Mouse (Mus musculus) embryonic facial prominence, embryonic 12.5 days (tissue): ENCODE measurements around the gene Stxbp4. TPM values are rescaled to one million over a fixed set of nuclear protein-coding genes. Genes with fewer than 3 reads are reported as not detected.

Experiments used
- ATAC-seq: fragments of 200-750 bp; cut with Nextera tagmentation; 2 replicates; pipeline ENCODE4 v1.8.0; 2017; ENCODE audit not compliant: insufficient number of reproducible peaks, insufficient read depth, low FRiP score, low TSS enrichment
- H3K27ac ChIP-seq: fragments of 300-500 bp; sonication (generic); 2 replicates; pipeline ENCODE4 v1.5.1; 2016; ENCODE audit warnings: mild to moderate bottlenecking
- H3K27me3 ChIP-seq: fragments of 300-500 bp; sonication (generic); 2 replicates; pipeline ENCODE4 v1.6.1; 2016; ENCODE audit warnings: mild to moderate bottlenecking, moderate library complexity
- H3K36me3 ChIP-seq: fragments of 300-500 bp; sonication (generic); 2 replicates; pipeline ENCODE4 v1.6.1; 2016; ENCODE audit warnings: mild to moderate bottlenecking
- H3K4me1 ChIP-seq: fragments of 300-500 bp; sonication (generic); 2 replicates; pipeline ENCODE4 v1.6.1; 2016
- H3K4me2 ChIP-seq: fragments of 300-500 bp; sonication (generic); replicated peaks from 2 replicates; pipeline ENCODE4 v1.6.1; 2016; ENCODE audit warnings: mild to moderate bottlenecking, moderate library complexity
- H3K4me3 ChIP-seq: fragments of 300-500 bp; sonication (generic); 2 replicates; pipeline ENCODE4 v1.5.1; 2016; ENCODE audit warnings: mild to moderate bottlenecking
- H3K9ac ChIP-seq: fragments of 300-500 bp; sonication (generic); 2 replicates; pipeline ENCODE4 v1.6.1; 2016; ENCODE audit warnings: mild to moderate bottlenecking, moderate library complexity
- H3K9me3 ChIP-seq: fragments of 300-500 bp; sonication (generic); 2 replicates; pipeline ENCODE4 v1.6.1; 2016; ENCODE audit warnings: mild to moderate bottlenecking, moderate library complexity
- WGBS: fragments of 180-500 bp; shearing (Covaris S2); methylation state at CpG from one replicate; pipeline ENCODE4 v1.1.7; 2016; 5-methylcytosine and 5-hydroxymethylcytosine counted together
- polyA plus RNA-seq: library from polyadenylated mRNA; unstranded; fragments of >200 nt; fragmentation: Nextera tagmentation; extraction: Ambion mirVana; gene quantifications from 2 replicates; pipeline ENCODE4 v1.2.1, GENCODE M21; 2016

The Stxbp4 gene
- polyA plus RNA-seq, 1 experiment from 2014 or later, result 41.0 TPM

DNA sequence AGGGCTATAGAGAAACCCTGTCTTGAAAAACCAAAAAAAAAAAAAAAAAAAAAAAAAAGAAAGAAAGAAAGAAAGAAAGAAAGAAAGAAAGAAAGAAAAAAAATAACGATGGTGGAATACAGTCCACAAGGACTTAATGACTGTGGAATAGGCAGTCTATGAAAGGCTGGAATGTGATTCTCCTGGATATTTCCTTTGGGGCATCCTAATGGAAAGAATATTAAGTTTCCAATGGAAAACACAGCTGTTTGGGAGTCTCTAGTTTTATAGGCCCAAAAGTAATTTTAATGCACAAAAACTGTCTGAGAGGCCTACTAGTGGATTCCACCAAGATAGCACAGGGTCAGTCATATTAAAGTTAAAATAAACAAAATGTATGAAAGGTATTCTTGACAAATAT lies 42.1 kb downstream of the Stxbp4 start:
- H3K4me2 ChIP-seq, result no peak overlapping the region
- H3K4me3 ChIP-seq, result no peak overlapping the region
- peaks cover 26% of the 10 kb centered on the region for H3K36me3 ChIP-seq
- H3K27me3 ChIP-seq, result no peaks in the 10 kb centered on the region
- no peak overlapping the region for H3K27ac ChIP-seq
- ATAC-seq, result no peak
- H3K9ac ChIP-seq, result no peak overlapping the region
- no peaks in the 10 kb centered on the region for H3K4me1 ChIP-seq
- no peaks in the 10 kb centered on the region for H3K9me3 ChIP-seq
- 76% methylated on average over 1 of the region's 1 CpGs for WGBS

GRCm38 (mm10) chr11:90590996-90591395 lies 46.9 kb downstream of the Stxbp4 start:
- ATAC-seq, result no peak
- no peak overlapping the region for H3K4me3 ChIP-seq
- H3K9me3 ChIP-seq, result no peaks in the 10 kb centered on the region
- H3K4me2 ChIP-seq, result no peak overlapping the region
- H3K4me1 ChIP-seq, result no peaks in the 10 kb centered on the region
- H3K36me3 ChIP-seq, result peaks cover 35% of the 10 kb centered on the region
- H3K9ac ChIP-seq, result no peak overlapping the region
- no peak overlapping the region for H3K27ac ChIP-seq
- 81% methylated on average over 1 of the region's 1 CpGs for WGBS
- H3K27me3 ChIP-seq, result no peaks in the 10 kb centered on the region

DNA sequence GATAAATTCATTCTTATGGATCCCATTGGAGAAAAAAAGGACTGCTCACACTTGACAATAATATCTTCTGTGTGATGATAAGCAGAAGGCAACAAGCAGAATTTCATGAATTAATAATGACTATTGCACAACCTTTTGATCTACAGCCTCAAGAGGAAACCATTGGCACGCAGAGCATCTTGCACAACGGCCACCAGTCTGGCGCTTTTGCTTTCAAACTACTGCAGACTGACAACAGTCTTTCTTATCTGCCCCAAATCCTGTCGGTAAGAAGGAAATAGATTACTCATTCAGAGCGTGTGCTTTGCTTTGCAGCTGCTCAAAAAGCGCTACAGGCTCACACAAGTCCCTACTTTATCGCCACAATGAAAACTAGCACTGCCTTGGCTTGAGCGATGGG lies 51.7 kb downstream of the Stxbp4 start:
- 0 out of 2 replicates have a peak, but pooled peaks cover 4% of the 10 kb centered on the region for H3K9me3 ChIP-seq
- WGBS, result 94% methylated on average over 8 of the region's 8 CpGs
- H3K9ac ChIP-seq, result no peak overlapping the region
- ATAC-seq, result no peak
- no peak overlapping the region for H3K4me3 ChIP-seq
- no peaks in the 10 kb centered on the region for H3K27me3 ChIP-seq
- H3K4me2 ChIP-seq, result no peak overlapping the region
- H3K36me3 ChIP-seq, result peaks cover 35% of the 10 kb centered on the region
- no peaks in the 10 kb centered on the region for H3K4me1 ChIP-seq
- H3K27ac ChIP-seq, result no peak overlapping the region

GRCm38 (mm10) chr11:90585754-90586153 lies 52.1 kb downstream of the Stxbp4 start:
- H3K9me3 ChIP-seq, result 0 out of 2 replicates have a peak, but pooled peaks cover 4% of the 10 kb centered on the region
- no peak overlapping the region for H3K27ac ChIP-seq
- WGBS, result 96% methylated on average over 2 of the region's 2 CpGs
- H3K36me3 ChIP-seq, result peaks cover 31% of the 10 kb centered on the region
- H3K4me2 ChIP-seq, result no peak overlapping the region
- no peaks in the 10 kb centered on the region for H3K4me1 ChIP-seq
- H3K27me3 ChIP-seq, result no peaks in the 10 kb centered on the region
- H3K4me3 ChIP-seq, result no peak overlapping the region
- ATAC-seq, result no peak
- H3K9ac ChIP-seq, result no peak overlapping the region

DNA sequence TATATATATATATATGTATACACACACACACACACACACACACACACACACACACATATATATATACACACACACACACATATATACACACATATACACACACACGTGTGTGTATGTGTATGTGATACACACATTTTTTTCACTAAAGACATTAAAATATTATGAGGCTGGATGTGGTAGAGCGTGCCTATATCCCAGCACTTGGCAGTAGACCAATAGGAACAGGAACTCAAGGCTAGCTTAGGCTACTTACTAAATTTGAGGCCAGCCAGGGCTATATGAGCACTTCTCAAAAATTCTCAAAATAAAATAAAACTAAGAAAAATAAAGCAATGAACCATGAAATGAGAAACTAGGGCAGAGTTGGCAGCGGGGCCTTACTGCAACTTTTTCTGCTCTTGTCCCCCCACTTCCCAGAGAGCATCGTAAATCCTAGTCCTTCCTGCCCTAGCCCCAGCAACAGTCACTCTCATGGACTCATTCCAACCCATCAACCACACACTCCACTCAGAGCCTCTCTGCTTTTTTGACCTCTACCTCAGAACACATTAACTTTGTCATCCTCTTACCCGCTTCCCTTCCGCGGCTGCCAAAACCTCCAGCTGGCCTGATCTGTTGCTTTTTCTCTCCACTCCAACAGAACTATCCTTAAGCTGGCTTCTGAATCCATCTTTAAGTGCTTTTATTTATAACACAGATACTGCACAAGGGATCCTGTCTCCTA lies 60.7 kb downstream of the Stxbp4 start:
- Histone ChIP-seq H3K9ac (no peak overlapping the region), H3K9me3 (no peaks in the 10 kb centered on the region), H3K4me3 (no peak overlapping the region), H3K4me2 (no peak overlapping the region), H3K27ac (no peak overlapping the region), H3K36me3 (peaks cover 25% of the 10 kb centered on the region), H3K27me3 (no peaks in the 10 kb centered on the region), H3K4me1 (no peaks in the 10 kb centered on the region)
- WGBS, result 92% methylated on average over 7 of the region's 7 CpGs
- no peak for ATAC-seq

DNA sequence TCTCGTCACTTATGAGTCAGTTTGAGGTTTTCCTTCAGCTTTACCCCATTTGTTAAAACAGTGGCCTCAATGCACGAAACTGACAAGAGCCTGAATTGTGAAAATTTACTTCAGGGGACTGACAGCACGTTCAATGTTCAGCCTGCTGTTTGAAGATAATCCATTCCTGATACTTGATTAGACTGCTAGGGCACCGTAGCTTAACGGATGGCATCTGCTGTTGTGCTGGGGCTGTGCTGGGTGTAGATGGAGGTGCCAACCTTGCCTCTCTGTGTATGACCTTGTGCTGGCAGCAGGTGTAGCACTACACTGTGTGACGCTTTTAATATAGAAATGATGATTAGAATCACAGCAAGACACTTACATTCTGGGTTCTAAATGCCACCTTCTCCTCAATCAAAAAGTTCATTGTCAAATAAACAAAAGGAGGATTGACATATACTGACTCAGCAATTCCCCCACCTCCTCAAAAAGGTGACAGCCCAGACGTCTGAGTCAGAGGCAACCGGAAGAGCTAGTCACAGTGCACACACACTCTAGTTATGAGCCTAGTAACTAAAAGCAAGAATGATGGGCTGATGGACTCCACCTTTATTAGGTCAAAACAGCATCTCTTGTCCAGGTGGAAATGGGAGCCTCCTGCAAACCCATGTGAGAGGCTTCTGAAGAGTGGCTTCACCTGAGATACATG lies 61.5 kb downstream of the Stxbp4 start:
- no peak overlapping the region for H3K9ac ChIP-seq
- H3K27ac ChIP-seq, result no peak overlapping the region
- H3K36me3 ChIP-seq, result peaks cover 29% of the 10 kb centered on the region
- no peak overlapping the region for H3K4me2 ChIP-seq
- no peaks in the 10 kb centered on the region for H3K9me3 ChIP-seq
- ATAC-seq, result no peak
- H3K4me1 ChIP-seq, result no peaks in the 10 kb centered on the region
- H3K4me3 ChIP-seq, result no peak overlapping the region
- 90% methylated on average over 8 of the region's 8 CpGs for WGBS
- no peaks in the 10 kb centered on the region for H3K27me3 ChIP-seq

- Histone ChIP-seq H3K9ac (no peak overlapping the region), H3K27ac (no peak overlapping the region), H3K9me3 (no peaks in the 10 kb centered on the region), H3K4me1 (no peaks in the 10 kb centered on the region), H3K4me3 (no peak overlapping the region), H3K36me3 (peaks cover 32% of the 10 kb centered on the region), H3K27me3 (no peaks in the 10 kb centered on the region), H3K4me2 (no peak overlapping the region)
- 95% methylated on average over 7 of the region's 7 CpGs for WGBS
- ATAC-seq, result no peak
Measured at GRCm38 (mm10) chr11:90575491-90576048, 62.3 kb downstream of the Stxbp4 start.

GRCm38 (mm10) chr11:90570646-90571259 lies 67.1 kb downstream of the Stxbp4 start:
- no peak for ATAC-seq
- H3K36me3 ChIP-seq, result peaks cover 34% of the 10 kb centered on the region
- H3K27me3 ChIP-seq, result no peaks in the 10 kb centered on the region
- WGBS, result 73% methylated on average over 2 of the region's 2 CpGs
- no peaks in the 10 kb centered on the region for H3K9me3 ChIP-seq
- no peak overlapping the region for H3K9ac ChIP-seq
- H3K27ac ChIP-seq, result no peak overlapping the region
- no peak overlapping the region for H3K4me2 ChIP-seq
- no peaks in the 10 kb centered on the region for H3K4me1 ChIP-seq
- no peak overlapping the region for H3K4me3 ChIP-seq

GRCm38 (mm10) chr11:90558359-90559047 lies 79.4 kb downstream of the Stxbp4 start:
- Histone ChIP-seq H3K27ac (no peak overlapping the region), H3K4me3 (no peak overlapping the region), H3K4me2 (no peak overlapping the region), H3K4me1 (no peaks in the 10 kb centered on the region), H3K36me3 (no peaks in the 10 kb centered on the region), H3K9me3 (no peaks in the 10 kb centered on the region), H3K27me3 (no peaks in the 10 kb centered on the region), H3K9ac (no peak overlapping the region)
- no peak for ATAC-seq
- 83% methylated on average over 9 of the region's 9 CpGs for WGBS

- Histone ChIP-seq H3K27ac (no peak overlapping the region), H3K4me2 (no peak overlapping the region), H3K4me3 (no peak overlapping the region), H3K9ac (no peak overlapping the region), H3K27me3 (no peaks in the 10 kb centered on the region), H3K36me3 (0 out of 2 replicates have a peak, but pooled peaks cover 2% of the 10 kb centered on the region), H3K9me3 (no peaks in the 10 kb centered on the region), H3K4me1 (no peaks in the 10 kb centered on the region)
- 76% methylated on average over 4 of the region's 4 CpGs for WGBS
- no peak for ATAC-seq
Measured at GRCm38 (mm10) chr11:90556517-90556916, 81.4 kb downstream of the Stxbp4 start.

DNA sequence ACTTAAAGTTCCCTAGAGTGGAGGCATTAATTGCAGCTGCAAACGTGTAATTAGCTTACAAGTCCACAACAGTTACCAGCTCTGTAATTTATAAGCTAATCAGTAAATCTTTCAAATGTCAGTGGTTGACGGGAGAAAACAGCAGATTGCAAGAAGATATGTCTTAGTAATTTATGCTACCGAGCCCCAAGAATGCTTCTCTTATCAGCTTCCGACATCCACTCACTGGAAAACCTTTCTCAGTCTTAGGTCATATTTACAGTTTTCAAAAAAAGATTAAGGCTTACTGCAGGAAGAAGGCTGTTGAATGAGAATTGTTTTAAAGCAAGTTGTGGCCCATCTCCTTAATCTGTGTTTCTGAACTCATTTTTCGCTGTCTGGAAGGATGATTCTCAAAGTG lies 83.9 kb downstream of the Stxbp4 start:
- Histone ChIP-seq H3K27me3 (no peaks in the 10 kb centered on the region), H3K36me3 (peaks cover 5% of the 10 kb centered on the region; the same call in 1 of the 2 replicates), H3K9me3 (no peaks in the 10 kb centered on the region), H3K4me1 (no peaks in the 10 kb centered on the region), H3K4me3 (no peak overlapping the region), H3K9ac (no peak overlapping the region), H3K4me2 (no peak overlapping the region), H3K27ac (no peak overlapping the region)
- ATAC-seq, result no peak
- WGBS, result 69% methylated on average over 5 of the region's 5 CpGs
